Mouse (Mus musculus) frontal cortex, postnatal 25 days (tissue): ENCODE measurements around the gene Igf2r.

Source experiments
- DNase-seq, 2 experiments: peaks; one replicate each; pipeline ENCODE4 v3.0.0; 2022; ENCODE audit warnings: low spot score in 2 of 2

Igf2r gene

DNA sequence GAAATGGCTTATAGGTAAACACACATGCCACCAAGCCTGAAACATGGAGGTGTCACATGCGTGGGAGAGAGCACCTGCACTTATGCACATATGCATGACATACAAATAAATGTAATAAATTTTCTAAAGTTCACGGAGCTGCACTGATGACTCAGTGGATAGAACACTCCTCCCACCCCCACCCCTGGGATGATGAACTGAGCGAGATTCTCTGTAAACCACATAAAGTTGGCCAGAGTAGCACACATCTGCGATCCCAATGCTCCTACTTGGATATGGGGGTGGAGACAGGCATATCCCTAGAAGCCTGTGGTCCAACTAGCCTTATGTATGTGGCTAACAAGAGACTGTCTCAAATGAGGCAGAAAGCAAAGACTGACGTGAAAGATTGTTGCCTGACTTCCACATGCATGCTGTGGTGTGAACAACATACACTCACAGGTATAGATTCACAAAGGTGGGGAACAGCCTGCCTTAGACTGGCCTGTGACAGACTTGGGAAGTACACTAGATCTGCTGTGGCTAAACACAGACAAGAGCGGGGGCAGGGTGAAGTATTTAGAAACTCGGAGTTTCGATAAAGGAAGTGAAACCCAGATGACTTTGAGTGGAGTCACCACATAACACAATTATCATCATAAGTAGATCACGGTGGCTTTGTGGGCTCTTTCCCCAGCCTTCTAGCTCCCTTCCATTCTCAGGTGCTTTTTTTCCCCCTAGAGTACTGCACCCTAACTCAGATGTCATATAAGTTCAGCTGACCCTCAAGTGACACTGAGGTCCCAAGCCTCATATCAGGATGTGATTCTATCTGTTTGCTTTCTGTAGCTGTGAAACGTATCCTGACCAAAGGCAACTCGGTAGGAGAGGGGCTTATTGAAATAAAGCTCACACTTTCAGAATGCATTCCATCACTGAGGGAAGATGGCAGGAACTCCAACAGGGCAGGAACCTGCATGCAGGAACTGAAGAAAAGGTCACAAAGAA lies 13.7 kb upstream of the Igf2r start:
- DNase-seq, result no peak

DNA sequence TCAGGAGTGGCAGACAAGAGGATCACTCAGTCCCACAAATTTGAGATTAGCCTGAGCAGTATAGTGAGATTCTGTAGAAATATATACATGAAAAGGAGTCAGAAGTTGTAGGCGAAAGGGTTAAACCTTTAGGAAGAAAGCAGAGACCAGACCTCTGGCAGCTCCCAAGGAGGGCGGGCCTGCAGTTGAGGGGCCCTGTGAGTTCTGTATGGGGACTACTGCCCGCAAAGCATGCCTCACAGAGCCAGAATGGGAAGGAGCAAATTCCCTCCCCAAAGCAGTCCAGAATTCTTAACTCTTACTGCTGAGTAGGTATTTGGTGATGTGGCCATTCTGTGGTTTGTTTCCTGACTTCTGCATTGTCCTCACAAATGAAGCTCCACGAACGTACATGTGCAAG lies 11.6 kb upstream of the Igf2r start:
- no peak for DNase-seq

GRCm38 (mm10) chr17:12780125-12780524 lies 10.7 kb upstream of the Igf2r start:
- no peak for DNase-seq

- no peak for DNase-seq
Observed at GRCm38 (mm10) chr17:12779442-12779841, 10.0 kb upstream of the Igf2r start.

- DNase-seq, result no peak
Observed at GRCm38 (mm10) chr17:12773956-12774355, 4.5 kb upstream of the Igf2r start.

GRCm38 (mm10) chr17:12770500-12770899 lies 1.0 kb upstream of the Igf2r start:
- DNase-seq, result no peak

DNA sequence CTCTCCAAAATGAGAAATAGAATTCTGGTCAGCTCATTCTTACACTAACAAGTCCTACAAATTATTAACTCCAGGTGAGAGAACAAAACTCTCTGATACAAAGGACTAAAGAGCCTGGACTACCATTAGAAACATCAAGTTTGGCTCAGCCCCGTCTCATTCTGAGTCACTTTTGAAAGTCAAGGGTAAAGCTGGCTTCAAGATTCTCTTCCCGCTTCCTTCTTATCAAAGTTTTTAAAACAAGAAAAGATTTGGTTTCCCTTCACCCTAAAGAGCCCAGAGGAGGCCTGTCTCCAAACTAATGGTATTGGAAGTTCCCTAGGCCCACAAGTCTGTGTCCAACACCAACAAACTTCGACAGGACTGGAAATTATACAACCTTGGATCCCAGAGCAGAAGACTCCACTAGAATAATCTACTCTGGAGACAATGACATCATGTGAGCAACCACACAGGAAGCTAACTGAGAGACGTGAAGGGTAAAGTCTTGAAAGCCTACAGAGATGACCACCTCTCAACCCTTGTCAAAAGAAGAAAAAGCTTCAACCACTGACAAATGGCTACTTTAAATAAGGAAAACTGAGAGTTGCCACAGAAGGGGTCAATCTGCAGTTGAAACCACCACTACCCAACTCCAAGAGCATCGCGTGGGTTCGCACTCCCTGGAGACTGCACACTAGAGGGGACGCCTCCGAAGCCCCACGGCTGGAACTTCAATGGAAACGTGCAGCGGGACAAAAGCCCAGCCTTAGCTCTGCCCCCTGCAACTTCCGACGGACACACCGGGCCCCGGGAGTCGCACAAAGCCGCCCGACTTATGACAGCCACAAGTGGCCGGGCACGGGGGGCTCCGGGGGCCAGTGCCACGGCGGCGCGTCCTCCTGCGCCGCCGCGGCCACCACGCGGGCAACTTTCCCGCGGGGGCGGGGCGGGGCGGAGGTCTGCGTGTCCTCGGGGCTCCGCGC lies 767 bp downstream of the Igf2r start:
- no peak for DNase-seq

DNA sequence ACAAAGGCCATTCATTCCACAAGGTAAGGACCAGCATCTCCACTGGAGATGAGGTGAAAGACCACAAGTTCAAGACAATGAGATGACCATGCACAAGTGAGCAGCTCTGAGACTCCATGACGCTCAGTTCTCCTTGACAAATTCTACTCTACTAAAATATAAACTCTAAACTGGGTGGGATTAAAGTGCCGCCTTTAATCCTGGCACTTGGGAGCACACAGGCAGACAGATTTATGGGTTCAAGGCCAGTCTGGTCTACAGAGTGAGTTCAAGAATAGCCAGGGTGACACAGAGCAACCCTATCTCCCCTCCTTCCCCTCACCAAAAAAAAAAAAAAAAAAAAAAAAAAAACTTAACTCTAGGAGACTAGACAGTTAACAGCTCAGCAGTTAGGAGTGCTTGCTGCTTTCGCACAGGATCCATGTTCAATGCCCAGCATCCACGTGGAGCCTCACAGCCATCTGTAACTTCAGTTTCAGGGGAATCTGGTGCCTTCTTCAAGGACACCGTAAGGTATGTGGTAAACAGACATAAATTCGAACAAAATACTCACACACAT lies 2.1 kb downstream of the Igf2r start:
- DNase-seq, result no peak

- no peak for DNase-seq
Observed at GRCm38 (mm10) chr17:12763412-12763811, 6.1 kb downstream of the Igf2r start.

- no peak for DNase-seq
Observed at GRCm38 (mm10) chr17:12760355-12761146, 8.9 kb downstream of the Igf2r start.

DNA sequence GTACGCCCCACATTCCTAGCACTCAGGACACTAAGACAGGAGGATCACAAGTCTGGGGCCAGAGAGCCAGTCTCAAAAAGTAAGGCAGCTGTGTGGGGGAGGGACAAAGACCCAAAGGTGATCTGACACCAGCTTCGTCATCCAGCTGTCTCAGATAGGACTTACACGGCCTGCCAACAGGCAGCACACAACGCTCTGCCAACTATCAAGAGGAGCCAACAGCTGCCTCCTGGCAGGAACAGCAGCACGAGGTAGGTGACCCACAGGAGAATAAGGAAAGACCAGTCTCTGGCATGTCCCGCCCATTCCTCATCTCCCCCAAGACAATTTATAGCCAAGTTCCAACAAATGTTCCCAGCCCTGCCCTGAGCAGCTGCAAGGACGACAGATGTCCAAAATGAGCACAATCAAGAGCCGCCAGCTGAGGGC lies 9.8 kb downstream of the Igf2r start:
- no peak for DNase-seq

DNA sequence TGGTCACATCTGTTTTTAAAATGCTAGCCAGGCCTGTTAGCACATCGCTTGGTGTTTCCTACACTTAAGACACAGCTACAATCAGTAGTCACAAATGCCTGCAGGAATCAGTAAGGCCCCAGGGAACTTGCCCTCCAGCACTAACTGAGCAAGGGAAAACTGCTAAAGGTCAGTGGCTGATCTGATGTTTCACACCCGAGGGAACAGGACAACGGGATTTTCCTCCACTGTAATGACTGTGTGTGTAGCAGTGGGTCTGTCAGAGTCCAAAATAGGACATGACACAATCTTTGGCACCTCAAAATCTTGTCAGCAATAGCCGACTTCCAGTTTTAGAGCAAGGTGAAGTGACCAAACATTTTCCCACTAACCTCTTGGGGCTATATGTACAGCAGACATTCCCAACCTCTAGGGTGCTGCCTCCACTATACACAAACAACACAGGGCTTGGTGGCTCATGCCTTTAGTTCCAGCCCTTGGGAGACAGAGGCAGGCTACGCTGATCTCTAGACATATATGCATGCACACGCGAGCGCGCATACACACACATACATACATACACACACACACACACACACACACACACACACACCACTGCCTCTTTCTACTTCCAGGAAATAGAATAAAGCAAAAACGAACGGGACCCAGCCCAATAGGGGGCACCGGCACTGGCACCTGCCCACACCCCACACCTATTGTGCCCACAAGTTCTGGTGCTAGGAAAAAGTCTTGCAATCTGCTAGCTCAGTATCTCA lies 10.6 kb downstream of the Igf2r start:
- DNase-seq, result no peak

- DNase-seq, result no peak
Observed at GRCm38 (mm10) chr17:12757990-12758389, 11.5 kb downstream of the Igf2r start.

GRCm38 (mm10) chr17:12757161-12757560 lies 12.3 kb downstream of the Igf2r start:
- DNase-seq, result no peak

DNA sequence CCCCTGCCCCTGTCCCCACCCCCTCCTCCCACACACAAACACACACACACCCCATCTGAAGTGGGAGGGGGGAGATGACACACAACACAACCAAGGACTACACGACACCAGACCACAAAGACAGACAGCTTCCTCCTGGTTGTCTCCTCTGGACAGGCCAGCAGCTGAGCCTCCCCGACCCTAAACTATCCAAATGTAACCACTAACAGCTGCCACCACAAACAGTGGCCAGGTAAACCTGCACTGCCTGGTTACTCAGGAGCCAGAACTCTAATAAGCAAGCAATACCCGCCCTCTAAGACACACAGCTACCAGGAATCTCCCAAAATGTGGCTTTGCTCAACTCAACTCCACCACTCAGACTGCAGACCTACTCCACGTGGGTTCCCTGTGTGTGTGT lies 13.5 kb downstream of the Igf2r start:
- no peak for DNase-seq

DNA sequence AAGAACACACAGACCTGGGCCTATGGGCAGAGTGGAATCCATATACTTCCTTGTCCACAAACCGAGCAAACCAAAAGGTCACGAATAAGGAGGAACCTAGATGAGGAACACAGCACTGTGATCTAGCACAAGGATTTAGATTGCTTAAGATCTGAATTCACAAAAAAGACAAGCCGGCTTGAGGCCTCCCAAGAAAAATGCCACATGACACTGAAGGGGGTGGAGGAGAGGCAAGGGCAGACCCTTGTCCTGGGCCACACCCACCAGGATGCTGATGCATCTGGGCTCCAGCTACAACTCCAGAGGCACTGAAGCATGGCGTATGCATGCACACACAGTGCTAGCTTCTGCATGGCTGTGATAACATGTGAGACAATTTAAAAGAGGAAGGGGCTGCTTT lies 14.3 kb downstream of the Igf2r start:
- no peak for DNase-seq

DNA sequence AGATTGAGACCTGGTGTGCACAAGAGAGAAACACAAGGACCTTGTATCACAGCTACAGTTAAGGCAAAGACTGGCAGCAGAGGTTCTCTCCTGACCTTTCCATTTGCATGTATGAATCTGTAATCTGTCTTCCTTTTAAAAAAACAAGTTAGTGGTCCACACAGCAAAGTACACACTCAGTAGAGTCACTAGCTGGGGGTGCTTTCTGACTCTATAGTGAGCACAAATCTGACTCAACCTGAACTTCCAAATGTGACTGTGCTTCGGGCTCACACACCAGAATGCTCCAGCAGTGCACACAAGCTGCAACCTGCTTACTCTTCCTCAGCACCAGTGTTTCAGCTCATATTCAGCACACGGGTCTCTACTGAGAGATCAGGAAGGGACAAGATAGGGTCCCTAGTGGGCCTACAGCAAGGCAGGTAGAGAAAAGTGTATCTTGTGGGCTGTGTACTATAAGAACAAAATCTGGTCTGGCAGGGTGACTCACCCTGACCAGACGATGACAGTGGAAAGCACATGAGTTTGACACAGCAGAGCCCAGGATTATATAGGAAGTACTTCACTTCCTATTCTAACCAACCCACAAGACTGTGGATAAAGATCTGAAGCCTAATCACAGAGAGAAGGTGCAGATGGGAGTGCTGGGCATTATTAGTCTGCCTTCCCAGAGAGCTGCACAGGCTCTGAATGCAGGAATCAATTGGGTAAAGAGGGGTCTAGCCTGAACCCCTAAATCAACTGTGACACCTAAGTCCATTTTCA lies 15.0 kb downstream of the Igf2r start:
- DNase-seq, result no peak

GRCm38 (mm10) chr17:12753050-12753449 lies 16.4 kb downstream of the Igf2r start:
- DNase-seq, result no peak

DNA sequence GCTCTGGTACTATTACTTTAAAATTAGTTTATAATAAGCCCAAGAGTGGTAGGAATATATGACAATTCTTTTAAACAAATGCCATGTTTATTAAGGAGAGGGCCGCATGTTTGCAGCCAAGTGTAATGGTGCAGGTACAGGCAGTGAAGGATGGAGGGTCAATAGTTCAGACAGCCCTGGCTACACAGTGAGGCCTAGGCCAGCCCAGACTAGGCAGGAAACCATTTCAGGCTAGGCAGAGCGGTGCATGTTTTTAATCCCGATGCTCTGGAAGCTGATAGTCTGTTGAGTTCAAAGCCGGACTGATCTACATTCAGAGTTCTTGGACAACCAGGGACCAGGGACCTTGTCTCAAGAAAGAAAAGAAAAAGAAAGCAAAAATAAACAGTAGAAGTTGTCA lies 17.8 kb downstream of the Igf2r start:
- DNase-seq, result no peak

DNA sequence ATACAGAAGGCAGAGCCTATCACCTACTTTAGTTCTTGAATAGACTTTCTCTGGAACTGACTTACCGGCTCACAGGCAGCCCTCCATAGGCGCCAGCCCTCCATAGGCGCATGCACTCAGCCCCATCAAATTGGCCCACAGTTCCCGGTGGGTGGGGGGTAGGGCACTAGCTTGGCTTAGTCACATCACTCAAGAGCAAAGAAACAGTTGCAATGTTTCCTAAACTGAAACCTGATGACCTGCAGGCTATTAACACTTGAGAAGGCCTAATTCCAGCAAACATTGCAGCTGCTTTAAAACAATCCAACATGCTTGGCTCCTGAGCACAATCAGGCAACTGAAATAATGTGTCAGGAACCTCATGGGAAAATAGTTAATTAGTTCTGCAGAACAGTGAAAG lies 18.2 kb downstream of the Igf2r start:
- no peak for DNase-seq
